Mouse (Mus musculus): ENCODE results near the gene Slc5a4a.

DNA sequence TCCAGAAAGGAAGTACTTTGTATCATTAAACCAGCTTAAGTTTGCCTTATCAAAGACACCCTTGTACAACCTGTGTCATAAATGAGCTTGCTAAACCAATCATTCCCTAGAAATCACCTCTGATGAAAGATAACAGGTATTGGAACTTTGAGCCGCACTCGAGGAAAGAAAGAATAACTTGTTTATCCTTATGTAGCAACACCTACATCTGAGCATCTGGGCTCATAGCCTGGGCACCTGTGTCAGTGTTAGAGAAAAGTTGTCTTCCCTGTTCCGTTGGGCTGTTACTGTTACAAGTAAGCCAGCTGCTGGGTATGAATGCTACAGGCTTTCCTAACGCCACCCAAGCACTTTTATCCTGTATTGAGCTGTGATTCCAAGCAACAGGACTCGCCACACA is 10.3 kb downstream of the Slc5a4a start:
- no peak for TF ChIP-seq POLR2A (IDR thresholded peaks at IDR 0.05; ENCODE audit: borderline replicate concordance, insufficient read depth, low read length)
- no peak for TF ChIP-seq CTCF (IDR thresholded peaks at IDR 0.05; ENCODE audit: borderline replicate concordance, insufficient read depth, low read depth, low read length)
